Mouse (Mus musculus) heart, adult 2 months (tissue): ENCODE data around the gene Ppil3. TPM values are rescaled to one million over a fixed set of nuclear protein-coding genes. Genes with fewer than 3 reads are reported as not detected.

Experiments
- DNase-seq, 2 experiments: peaks; one replicate each; pipeline ENCODE4 v3.0.0; 2021
- H3K27ac ChIP-seq: fragments of 200-600 bp; 2 replicates; pipeline ENCODE4 v1.8.1; 2022
- H3K27me3 ChIP-seq: fragments of 200-500 bp; 2 replicates; pipeline ENCODE4 v1.6.1; 2012; ENCODE audit warnings: mild to moderate bottlenecking, low read length, inconsistent platforms, mixed read lengths; ENCODE audit not compliant: control insufficient read depth, insufficient read depth
- H3K36me3 ChIP-seq: fragments of 200-500 bp; 2 replicates; pipeline ENCODE4 v1.6.1; 2012; ENCODE audit warnings: low read length, inconsistent platforms; ENCODE audit not compliant: control insufficient read depth, insufficient read depth
- H3K4me1 ChIP-seq: fragments of 200-500 bp; 2 replicates; pipeline ENCODE4 v1.6.1; 2011; ENCODE audit warnings: low read length; ENCODE audit not compliant: control insufficient read depth, insufficient read depth
- H3K4me3 ChIP-seq: fragments of 200-600 bp; 2 replicates; pipeline ENCODE4 v1.8.1; 2022
- H3K79me2 ChIP-seq: fragments of 200-500 bp; replicated peaks from 2 replicates; pipeline ENCODE4 v1.6.1; 2012; ENCODE audit warnings: mild to moderate bottlenecking, inconsistent platforms, low read length, moderate library complexity, mixed read lengths; ENCODE audit not compliant: control insufficient read depth, insufficient read depth
- H3K9ac ChIP-seq: fragments of 200-500 bp; 2 replicates; pipeline ENCODE4 v1.6.1; 2012; ENCODE audit warnings: low read depth, mild to moderate bottlenecking, control low read depth, inconsistent platforms, low read length, mixed read lengths
- CTCF ChIP-seq: fragments of 200-600 bp; IDR thresholded peaks from 2 replicates; pipeline ENCODE4 v1.8.1; 2022; ENCODE audit warnings: antibody characterized with exemption, mild to moderate bottlenecking, moderate library complexity
- EP300 ChIP-seq: fragments of 200-500 bp; IDR thresholded peaks from 2 replicates; pipeline ENCODE4 v1.6.1; 2011; ENCODE audit warnings: low read depth, low read length, control low read depth; ENCODE audit not compliant: insufficient read depth
- POLR2A ChIP-seq: fragments of 200-500 bp; IDR thresholded peaks from 2 replicates; pipeline ENCODE4 v1.6.1; 2011; ENCODE audit warnings: mild to moderate bottlenecking, low read depth, low read length, control low read depth; ENCODE audit not compliant: insufficient read depth
- WGBS: fragments of 180-500 bp; shearing (Covaris S2); methylation state at CpG from one replicate; pipeline ENCODE4 v1.1.7; 2018; 5-methylcytosine and 5-hydroxymethylcytosine counted together
- intact Hi-C: fragments of 180-260 bp; cut with DNase I; formaldehyde crosslinking; loops from one replicate; pipeline ENCODE4 v1.15.1; 2025
- polyA plus RNA-seq: library from polyadenylated mRNA; depleted of rRNA; stranded (reverse); fragments of >200 nt; gene quantifications from 2 replicates; pipeline ENCODE4 v1.2.3, GENCODE M21; 2012
- total RNA-seq, 2 experiments: library from RNA; stranded (reverse); gene quantifications; 2 replicates each; pipeline ENCODE4 v1.2.3; 2021

The Ppil3 gene
- total and polyA plus RNA-seq, 3 experiments, result 17.5 to 19.6 (median 18.3) TPM

DNA sequence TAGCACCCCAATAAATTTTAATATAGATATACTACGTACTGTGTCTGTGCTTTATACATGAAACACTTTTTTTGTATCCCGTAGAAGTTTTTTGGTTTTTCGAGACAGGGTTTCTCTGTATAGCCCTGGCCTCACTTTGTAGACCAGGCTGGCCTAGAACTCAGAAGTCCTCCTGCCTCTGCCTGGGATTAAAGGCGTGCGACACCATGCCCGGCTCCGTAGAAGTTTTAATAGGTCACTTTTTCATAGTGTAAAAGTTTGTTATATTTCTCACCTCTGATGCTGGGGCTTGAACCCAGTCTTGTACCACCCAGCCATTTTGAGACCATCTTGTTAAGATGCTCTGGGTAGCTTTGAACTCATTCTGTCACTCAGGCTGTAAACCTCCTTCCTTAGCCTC, 38.0 kb downstream of the Ppil3 start:
- no peak for DNase-seq
- Histone ChIP-seq H3K4me3 (no peak overlapping the region), H3K27ac (no peak overlapping the region), H3K4me1 (no peaks in the 10 kb centered on the region), H3K27me3 (no peaks in the 10 kb centered on the region), H3K36me3 (peaks cover 14% of the 10 kb centered on the region), H3K79me2 (no peaks in the 10 kb centered on the region), H3K9ac (no peak overlapping the region)
- TF ChIP-seq EP300 (no peak), CTCF (no peak), POLR2A (no peak)
- WGBS, result 96% methylated on average over 7 of the region's 7 CpGs
- intact Hi-C loops, result no loop called here

DNA sequence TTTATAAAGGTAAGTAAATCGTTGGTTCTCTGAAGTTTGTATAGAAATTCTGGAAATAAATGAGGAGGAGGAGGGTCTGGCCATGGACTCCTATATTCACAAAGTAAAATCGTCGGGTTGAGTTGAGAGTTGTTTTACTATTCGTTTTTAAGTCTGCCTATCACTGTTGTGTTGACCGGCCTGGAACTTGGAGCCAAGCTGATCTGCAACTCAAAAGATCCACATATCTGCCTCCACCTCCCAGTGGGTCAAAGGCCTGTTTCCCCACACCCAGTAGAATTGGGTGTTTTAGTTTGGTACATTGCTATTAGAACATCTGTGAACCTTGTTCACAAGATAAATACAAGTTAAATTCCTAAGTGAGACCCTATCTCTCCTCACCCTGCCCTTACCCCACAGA, 41.5 kb downstream of the Ppil3 start:
- TF ChIP-seq POLR2A (no peak), EP300 (no peak), CTCF (no peak)
- Histone ChIP-seq H3K79me2 (peaks cover 1% of the 10 kb centered on the region; the same call in 1 of the 2 replicates), H3K9ac (no peak overlapping the region), H3K27me3 (no peaks in the 10 kb centered on the region), H3K27ac (no peak overlapping the region), H3K4me1 (no peaks in the 10 kb centered on the region), H3K36me3 (peaks cover 23% of the 10 kb centered on the region), H3K4me3 (no peak overlapping the region)
- no peak for DNase-seq
- 90% methylated on average over 5 of the region's 5 CpGs for whole genome bisulfite sequencing
- intact Hi-C loops, result no loop called here

DNA sequence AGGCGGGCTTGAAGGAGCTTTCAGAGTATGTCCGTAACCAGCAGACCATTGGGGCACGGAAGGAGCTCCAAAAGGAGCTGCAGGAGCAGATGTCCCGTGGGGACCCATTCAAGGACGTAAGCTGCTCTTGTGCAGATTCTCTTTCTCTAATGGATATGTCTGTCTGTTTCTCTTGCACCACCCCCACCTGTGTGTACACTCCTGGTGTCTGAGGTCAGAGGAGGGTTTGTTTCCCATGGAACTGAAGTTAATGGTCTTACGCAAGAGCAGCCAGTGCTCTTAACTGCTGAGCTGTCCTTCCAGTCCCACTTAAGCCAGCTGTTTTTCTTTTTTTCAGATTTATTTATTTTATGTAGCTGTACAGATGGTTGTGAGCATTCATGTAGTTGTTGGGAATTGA, 43.9 kb downstream of the Ppil3 start:
- Histone ChIP-seq H3K9ac (no peak overlapping the region), H3K27me3 (no peaks in the 10 kb centered on the region), H3K79me2 (peaks cover 3% of the 10 kb centered on the region; the same call in 1 of the 2 replicates), H3K36me3 (peaks cover 39% of the 10 kb centered on the region), H3K4me3 (no peak overlapping the region), H3K27ac (no peak overlapping the region), H3K4me1 (no peaks in the 10 kb centered on the region)
- TF ChIP-seq POLR2A (no peak), CTCF (no peak), EP300 (no peak)
- intact Hi-C loops, result no loop called here
- DNase-seq, result no peak
- 91% methylated on average over 6 of the region's 6 CpGs for WGBS

DNA sequence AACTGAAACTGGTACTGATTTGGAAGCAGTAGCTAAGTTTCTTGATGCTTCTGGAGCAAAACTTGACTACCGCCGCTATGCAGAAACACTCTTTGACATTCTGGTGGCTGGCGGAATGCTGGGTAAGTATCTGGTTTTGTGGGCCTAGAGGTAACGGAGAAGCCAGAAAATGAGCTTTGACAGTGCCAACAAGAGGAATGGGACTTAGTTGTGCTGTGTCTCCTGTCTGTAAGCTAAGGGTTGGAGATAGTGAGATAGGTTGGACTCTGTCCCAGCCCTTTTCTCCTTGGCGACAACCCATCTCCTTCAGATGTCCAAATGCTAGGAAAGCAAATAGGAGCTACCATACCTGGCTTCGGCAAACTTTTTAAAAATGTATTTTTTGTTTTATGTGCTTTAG, 47.6 kb downstream of the Ppil3 start:
- 79% methylated on average over 6 of the region's 6 CpGs for WGBS
- intact Hi-C loops, result no loop called here

DNA sequence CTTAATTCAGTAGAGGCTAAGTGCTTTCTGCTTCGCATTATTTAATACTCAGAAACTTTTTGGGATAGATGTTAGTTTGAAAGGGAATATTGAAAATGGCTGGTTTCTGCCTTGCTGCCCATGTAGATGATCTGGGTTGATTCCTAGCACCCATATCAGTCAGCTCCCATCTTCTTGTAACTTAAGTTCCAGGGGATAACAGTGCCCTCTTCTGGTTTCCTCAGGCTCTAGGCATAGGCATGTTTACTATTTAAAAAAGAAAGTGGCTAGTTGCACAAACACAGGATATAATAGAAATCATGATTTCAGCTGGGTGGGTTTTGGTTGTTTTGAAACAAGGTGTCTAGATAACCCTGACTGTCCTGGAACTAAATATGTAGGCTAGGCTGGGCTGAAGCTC, 49.1 kb downstream of the Ppil3 start:
- peaks cover 4% of the 10 kb centered on the region for H3K4me1 ChIP-seq
- peaks cover 47% of the 10 kb centered on the region for H3K36me3 ChIP-seq
- TF ChIP-seq CTCF (peak; percentile 44), POLR2A (no peak), EP300 (no peak)
- intact Hi-C loops, result no loop called here
- WGBS, result 100% methylated on average over 1 of the region's 1 CpGs
- DNase-seq, result no peak
- no peak overlapping the region for H3K27ac ChIP-seq
- H3K9ac ChIP-seq, result no peak overlapping the region
- peaks cover 3% of the 10 kb centered on the region; the same call in 1 of the 2 replicates for H3K79me2 ChIP-seq
- H3K27me3 ChIP-seq, result no peaks in the 10 kb centered on the region
- H3K4me3 ChIP-seq, result no peak overlapping the region

More for the DNA sequence above, 47.6 kb downstream of the Ppil3 start:
- H3K4me1 ChIP-seq, result peaks cover 3% of the 10 kb centered on the region
- TF ChIP-seq POLR2A (no peak), CTCF (no peak), EP300 (no peak)
- no peak overlapping the region for H3K9ac ChIP-seq
- no peak for DNase-seq
- H3K79me2 ChIP-seq, result peaks cover 3% of the 10 kb centered on the region; the same call in 1 of the 2 replicates
- H3K36me3 ChIP-seq, result peaks cover 52% of the 10 kb centered on the region
- no peaks in the 10 kb centered on the region for H3K27me3 ChIP-seq
- no peak overlapping the region for H3K27ac ChIP-seq
- H3K4me3 ChIP-seq, result no peak overlapping the region

DNA sequence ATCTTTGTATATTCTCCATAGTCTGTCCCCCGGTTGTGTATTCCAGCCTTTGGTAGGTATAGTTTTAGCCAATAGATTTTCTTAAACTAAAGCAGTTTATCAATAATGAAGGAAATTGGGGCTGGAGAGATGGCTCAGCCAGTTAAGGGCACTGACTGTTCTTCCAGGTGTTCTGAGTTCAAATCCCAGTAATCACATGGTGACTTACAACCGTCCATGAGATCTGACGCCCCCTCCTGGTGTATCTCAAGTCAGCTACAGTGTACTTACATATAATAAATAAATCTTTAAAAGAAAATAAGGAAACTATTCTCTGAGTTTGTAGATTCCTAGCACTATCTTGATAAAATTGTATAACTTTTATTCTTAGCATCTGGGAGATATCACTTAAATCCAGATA, 49.9 kb downstream of the Ppil3 start:
- Histone ChIP-seq H3K4me3 (no peak overlapping the region), H3K4me1 (peaks cover 4% of the 10 kb centered on the region), H3K79me2 (peaks cover 2% of the 10 kb centered on the region; the same call in 1 of the 2 replicates), H3K27me3 (no peaks in the 10 kb centered on the region), H3K36me3 (peaks cover 40% of the 10 kb centered on the region), H3K9ac (no peak overlapping the region), H3K27ac (no peak overlapping the region)
- TF ChIP-seq EP300 (no peak), CTCF (no peak), POLR2A (no peak)
- no peak for DNase-seq
- intact Hi-C loops, result loop anchor here (1.0 kb wide), 1 partner anchor 20 kb away; no protein-coding TSS in a partner anchor
- 94% methylated on average over 3 of the region's 3 CpGs for WGBS
